Mouse (Mus musculus) brown adipose tissue, adult 24 weeks (tissue): ENCODE data around the gene Cnga2. TPM values are rescaled to one million over a fixed set of nuclear protein-coding genes. Genes with fewer than 3 reads are reported as not detected.
"Not testable (repeated sequence)": the region's sequence is repeated elsewhere in the genome, so short reads cannot be mapped to it uniquely, and the experiment has no call there.

Source experiments
- H3K27ac ChIP-seq: fragments of 200-500 bp; replicated peaks from 2 replicates; pipeline ENCODE4 v1.5.1; 2012; ENCODE audit warnings: low read depth, mild to moderate bottlenecking, low read length
- H3K4me1 ChIP-seq: fragments of 200-500 bp; 2 replicates; pipeline ENCODE4 v1.6.1; 2012; ENCODE audit warnings: low read length, mixed read lengths; ENCODE audit not compliant: control insufficient read depth, insufficient read depth, insufficient read length
- H3K4me3 ChIP-seq: fragments of 200-500 bp; 2 replicates; pipeline ENCODE4 v1.5.1; 2012; ENCODE audit warnings: low read depth, mild to moderate bottlenecking, low read length, moderate library complexity; ENCODE audit not compliant: insufficient read depth
- polyA plus RNA-seq: library from polyadenylated mRNA; stranded (reverse); fragments of >200 nt; gene quantifications from 2 replicates; pipeline ENCODE4 v1.2.4, GENCODE M21; 2012; ENCODE audit not compliant: missing spikeins, insufficient read depth, insufficient read length

Gene Cnga2
- polyA plus RNA-seq: not detected in 2 replicates

DNA sequence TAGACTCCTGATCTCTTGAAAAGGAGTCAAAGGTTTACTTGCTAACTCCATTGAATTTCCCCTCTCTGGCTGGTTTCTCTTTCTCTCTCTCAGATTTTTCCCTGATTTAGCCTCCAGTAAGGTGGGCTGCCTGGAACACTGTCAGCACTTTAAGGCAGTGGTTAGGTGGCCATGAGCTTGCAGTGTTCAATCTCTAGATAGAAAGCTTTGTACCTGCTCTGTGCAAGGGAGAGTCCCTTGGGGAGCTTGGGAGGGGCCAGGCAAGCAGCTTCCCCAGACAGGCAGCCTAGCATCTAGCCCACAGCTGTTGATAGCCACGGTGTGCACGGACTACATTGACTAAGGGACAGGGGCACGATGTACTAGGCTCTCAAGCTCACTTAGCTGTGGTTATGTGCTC is at the start of gene Cnga2:
TSS of gene Cnga2 (plus strand) at position 301 of the 400 bp plus-strand sequence.
- Histone ChIP-seq H3K27ac (no peak within 1 kb of the TSS), H3K4me3 (no peak within 1 kb of the TSS), H3K4me1 (no peaks in the 10 kb centered on the region)

- Histone ChIP-seq H3K4me1 (no peaks in the 10 kb centered on the region), H3K4me3 (no peak overlapping the region), H3K27ac (no peak overlapping the region)
Measured at GRCm38 (mm10) chrX:71946631-71947030, 45.0 kb upstream of the Cnga2 start.

GRCm38 (mm10) chrX:71958366-71958765 is 33.3 kb upstream of the Cnga2 start:
- H3K4me3 ChIP-seq: no peak overlapping the region
- H3K27ac ChIP-seq: no peak overlapping the region
- no peaks in the 10 kb centered on the region for H3K4me1 ChIP-seq

DNA sequence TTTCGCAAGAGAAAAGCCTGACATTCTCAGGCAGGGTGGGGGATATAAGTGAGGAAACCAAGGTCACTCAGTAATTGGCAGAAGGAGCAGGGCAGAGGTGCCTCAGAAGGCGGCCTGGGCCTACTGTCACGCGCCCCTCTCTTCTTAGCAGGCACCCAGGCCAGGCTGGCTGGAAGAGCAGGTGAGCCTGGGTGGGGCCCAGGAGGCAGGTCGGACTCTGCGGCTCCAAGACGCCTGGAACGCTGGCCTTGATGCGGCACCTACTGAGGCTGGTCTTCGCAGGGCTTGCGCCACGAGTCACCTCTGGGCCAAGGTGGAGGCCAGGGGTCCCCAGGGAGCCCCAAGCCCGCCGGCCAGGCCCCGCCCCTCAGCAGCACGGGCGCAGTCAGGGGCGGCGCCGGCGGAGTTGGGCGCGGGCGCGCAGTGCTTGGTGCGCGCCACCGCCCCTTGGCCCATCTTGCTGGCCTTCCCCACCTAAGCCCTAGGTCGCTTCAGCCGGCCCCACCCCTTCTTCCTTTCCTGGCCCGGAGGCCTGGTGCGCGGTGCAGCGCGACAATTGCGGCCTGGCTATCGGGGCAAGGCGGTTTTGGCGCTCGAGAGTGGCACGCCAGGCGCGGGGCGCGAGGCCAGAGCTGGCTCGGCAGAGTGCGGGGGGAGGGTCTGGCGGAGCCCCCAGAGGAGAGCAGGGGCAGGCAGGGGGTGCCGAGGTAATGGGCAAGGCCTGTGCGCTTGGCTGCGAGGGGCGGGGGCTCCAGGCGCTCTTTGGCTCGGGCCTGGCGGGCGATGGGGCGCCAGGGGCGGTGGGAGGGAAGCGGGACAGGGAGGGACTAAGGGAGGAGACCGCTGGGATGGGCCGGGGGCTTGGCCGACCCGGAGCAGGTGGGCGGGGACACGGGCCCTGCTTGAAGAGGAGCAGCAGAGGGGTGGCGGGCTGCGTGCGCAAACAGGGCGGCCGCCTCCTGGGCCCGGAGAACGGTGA is 29.3 kb upstream of the Cnga2 start, which contains the start of gene Prrg3:
TSS of gene Prrg3 (plus strand) at position 552 of the 979 bp plus-strand sequence.
- H3K4me3 ChIP-seq: peak within 1 kb of the TSS; percentile 70
- peak within 1 kb of the TSS; percentile 26 for H3K27ac ChIP-seq
- H3K4me1 ChIP-seq: no peaks in the 10 kb centered on the region

GRCm38 (mm10) chrX:71963275-71963912 is 28.3 kb upstream of the Cnga2 start:
- Histone ChIP-seq H3K4me1 (no peaks in the 10 kb centered on the region), H3K4me3 (peak overlapping the region; percentile 70), H3K27ac (peak overlapping the region; percentile 26)

GRCm38 (mm10) chrX:71968216-71968615 is 23.4 kb upstream of the Cnga2 start:
- H3K27ac ChIP-seq: no peak overlapping the region
- no peak overlapping the region for H3K4me3 ChIP-seq
- no peaks in the 10 kb centered on the region for H3K4me1 ChIP-seq

DNA sequence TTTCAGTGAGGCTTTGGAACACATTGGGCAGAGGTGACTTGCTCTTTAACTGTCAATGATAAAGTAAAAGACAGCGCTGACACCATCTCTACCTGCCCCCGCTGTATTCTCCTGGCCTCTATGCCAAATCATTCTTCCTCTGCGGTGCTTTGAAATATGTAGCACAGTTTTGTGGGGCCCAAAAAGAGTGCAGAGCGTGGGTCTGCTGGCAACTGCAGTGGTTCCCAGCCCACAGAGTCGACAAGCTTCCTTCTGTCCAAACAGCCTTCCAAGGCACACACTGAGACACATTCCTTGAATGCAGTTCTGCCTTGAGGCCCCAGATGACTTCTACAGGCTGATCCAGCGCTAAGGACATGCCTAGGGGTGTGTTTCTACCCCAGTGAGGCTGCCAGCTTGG is 22.8 kb upstream of the Cnga2 start:
- Histone ChIP-seq H3K27ac (no peak overlapping the region), H3K4me1 (no peaks in the 10 kb centered on the region), H3K4me3 (no peak overlapping the region)

DNA sequence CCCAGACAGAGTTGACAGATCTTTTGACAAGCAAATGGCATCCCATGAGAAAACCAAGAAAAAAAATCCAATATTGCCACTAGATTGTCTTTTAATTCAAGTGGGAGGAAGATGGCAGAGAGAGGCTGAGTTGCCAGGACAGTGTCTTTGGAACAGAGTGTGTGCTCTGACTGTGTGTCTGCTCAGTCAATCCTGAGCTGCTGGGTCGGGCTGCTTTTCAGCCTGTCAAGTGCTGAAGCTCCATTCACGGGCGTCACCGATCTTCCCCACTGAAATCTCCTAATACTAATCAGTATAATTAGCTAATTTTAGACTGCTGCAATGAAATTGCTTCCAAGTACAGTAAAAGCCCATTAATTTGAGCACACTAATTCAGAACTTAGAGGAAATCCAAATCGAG is 20.3 kb upstream of the Cnga2 start:
- no peak overlapping the region for H3K27ac ChIP-seq
- no peaks in the 10 kb centered on the region for H3K4me1 ChIP-seq
- no peak overlapping the region for H3K4me3 ChIP-seq

GRCm38 (mm10) chrX:71972686-71973085 is 19.0 kb upstream of the Cnga2 start, which contains the start of gene Fate1:
Gene Fate1 (plus strand): TSS chrX:71972986.
- H3K4me1 ChIP-seq: no peaks in the 10 kb centered on the region
- H3K4me3 ChIP-seq: no peak within 1 kb of the TSS
- H3K27ac ChIP-seq: no peak within 1 kb of the TSS

- H3K4me3 ChIP-seq, H3K27ac ChIP-seq, H3K4me1 ChIP-seq: not testable (repeated sequence)
Measured at GRCm38 (mm10) chrX:71977681-71978080, 14.0 kb upstream of the Cnga2 start.

DNA sequence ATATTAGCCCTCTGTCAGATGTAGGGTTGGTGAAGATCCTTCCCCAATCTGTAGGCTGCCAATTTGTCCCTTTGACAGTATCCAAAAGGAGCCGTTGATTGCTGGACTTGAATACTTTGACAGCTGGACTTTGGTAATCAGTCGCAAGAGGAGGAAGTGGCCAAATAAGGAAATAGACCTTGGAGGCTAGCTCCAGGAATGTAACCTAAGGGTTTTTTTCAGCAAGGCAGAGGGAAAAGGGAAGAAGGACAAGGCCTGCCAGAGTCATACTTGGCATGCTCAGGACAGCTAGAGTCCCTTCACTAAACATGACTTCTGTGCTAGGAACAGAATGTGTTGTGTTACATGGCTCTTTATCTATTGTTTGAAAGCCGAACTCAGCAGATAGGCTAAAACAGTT is 11.2 kb upstream of the Cnga2 start:
- Histone ChIP-seq H3K27ac (peak overlapping the region; percentile 84), H3K4me1 (peaks cover 5% of the 10 kb centered on the region), H3K4me3 (no peak overlapping the region)

- peak overlapping the region; percentile 21 for H3K27ac ChIP-seq
- peaks cover 5% of the 10 kb centered on the region for H3K4me1 ChIP-seq
- no peak overlapping the region for H3K4me3 ChIP-seq
Measured at GRCm38 (mm10) chrX:71981322-71981721, 10.3 kb upstream of the Cnga2 start.

DNA sequence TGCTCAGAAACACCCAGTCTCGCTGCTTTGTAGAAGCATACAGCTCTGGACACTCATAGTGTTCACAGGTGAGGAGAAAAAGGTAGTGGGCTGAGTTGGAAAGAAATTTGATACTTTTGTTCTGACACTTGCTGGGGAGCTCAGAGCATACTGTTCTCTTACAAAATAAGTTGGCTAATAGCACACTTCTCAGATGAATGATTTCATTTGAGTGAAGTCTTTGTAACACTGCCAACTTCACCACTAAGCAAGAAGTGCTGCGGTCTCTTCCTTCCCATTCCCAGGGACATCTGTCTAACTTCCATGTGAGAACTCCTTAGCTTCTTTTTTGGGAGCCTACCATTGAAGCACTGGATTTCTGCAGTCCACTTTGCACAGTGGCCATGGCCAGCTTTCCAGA is 8.4 kb upstream of the Cnga2 start:
- no peak overlapping the region for H3K27ac ChIP-seq
- H3K4me3 ChIP-seq: no peak overlapping the region
- peaks cover 5% of the 10 kb centered on the region for H3K4me1 ChIP-seq

DNA sequence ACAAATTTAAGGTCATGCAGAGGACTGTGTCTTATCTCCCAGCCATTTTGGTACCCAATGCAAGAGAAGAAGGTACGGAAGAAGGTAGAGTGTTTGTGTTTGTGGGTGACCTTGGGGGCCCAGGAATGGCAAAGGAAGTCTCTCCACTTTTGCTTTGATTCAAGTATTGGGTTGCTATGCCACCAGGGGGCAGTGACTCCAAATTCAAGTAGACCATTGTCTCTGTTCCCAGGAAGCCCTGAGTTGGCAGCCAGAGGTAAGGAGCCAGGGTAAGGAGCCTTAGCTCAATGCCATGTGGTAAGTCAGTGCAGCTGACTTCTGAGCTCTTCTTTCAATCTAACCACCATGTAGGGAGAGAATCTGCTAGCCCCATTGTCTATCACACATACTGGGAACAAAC is 7.9 kb upstream of the Cnga2 start:
- Histone ChIP-seq H3K27ac (no peak overlapping the region), H3K4me1 (peaks cover 5% of the 10 kb centered on the region), H3K4me3 (no peak overlapping the region)

- no peak overlapping the region for H3K4me3 ChIP-seq
- no peaks in the 10 kb centered on the region for H3K4me1 ChIP-seq
- no peak overlapping the region for H3K27ac ChIP-seq
Measured at GRCm38 (mm10) chrX:71995972-71996371, 4.3 kb downstream of the Cnga2 start.
